Comparison of ENCODE assay signal across 8 mouse cellular contexts in genomic region chr6:32586821-32587135, GRCm38 (mm10). TPM values are rescaled to one million over a fixed set of nuclear protein-coding genes. Genes with fewer than 3 reads are reported as not detected.
A peak's percentile ranks its signal among the peaks of the same experiment; 100 is the strongest.
DNase-seq lines count a peak whose midpoint lies in the region; ATAC-seq and TF ChIP-seq lines count a peak whose summit lies in the region.

No protein-coding gene starts in this region.

- no peak for TF ChIP-seq POLR2A in bone marrow macrophage, adult 2 months (IDR thresholded peaks at IDR 0.05; ENCODE audit: borderline replicate concordance, low read depth, low read length)

- 3% methylated on average over 13 of the region's 13 CpGs for WGBS in heart, embryonic 16.5 days
- WGBS in hindbrain, embryonic 16.5 days, result 1% methylated on average over 12 of the region's 13 CpGs
- 2% methylated on average over 13 of the region's 13 CpGs for WGBS in midbrain, postnatal 0 days

- peak overlapping the region; percentile 95 for H3K4me2 ChIP-seq in heart, embryonic 16.5 days (ENCODE audit: low read depth, low read length)
- peak overlapping the region; percentile 81 for H3K4me2 ChIP-seq in hindbrain, embryonic 16.5 days (ENCODE audit: low read length)
- H3K4me2 ChIP-seq in midbrain, postnatal 0 days (ENCODE audit: low read depth, low read length, poor library complexity, severe bottlenecking), result peak overlapping the region; percentile 83

- TF ChIP-seq CTCF in bone marrow macrophage, adult 2 months (IDR thresholded peaks at IDR 0.05; ENCODE audit: low read depth, low read length), result no peak
- no peak for TF ChIP-seq CTCF in midbrain, postnatal 0 days (IDR thresholded peaks at IDR 0.05)

- peak overlapping the region; percentile 86 for H3K4me3 ChIP-seq in heart, embryonic 16.5 days (ENCODE audit: low read length)
- H3K4me3 ChIP-seq in bone marrow macrophage, adult 2 months (ENCODE audit: insufficient read depth, low read length), result peak overlapping the region; percentile 21
- H3K4me3 ChIP-seq in hindbrain, embryonic 16.5 days (ENCODE audit: low read length), result peak overlapping the region; percentile 91
- peak overlapping the region; percentile 85 for H3K4me3 ChIP-seq in midbrain, postnatal 0 days (ENCODE audit: low read depth, low read length)

- H3K27me3 ChIP-seq in heart, embryonic 16.5 days (ENCODE audit: control insufficient read depth, insufficient read depth, low read length), result peaks cover 22% of the 10 kb centered on the region
- no peaks in the 10 kb centered on the region for H3K27me3 ChIP-seq in hindbrain, embryonic 16.5 days (replicated peaks; ENCODE audit: control insufficient read depth, insufficient read depth, low read length)
- peaks cover 2% of the 10 kb centered on the region; the same call in 1 of the 2 replicates for H3K27me3 ChIP-seq in midbrain, postnatal 0 days (ENCODE audit: insufficient read depth, low read length)

- peaks cover 17% of the 10 kb centered on the region for H3K4me1 ChIP-seq in heart, embryonic 16.5 days (ENCODE audit: control insufficient read depth, insufficient read depth, low read length)
- H3K4me1 ChIP-seq in bone marrow macrophage, adult 2 months (ENCODE audit: control insufficient read depth, insufficient read depth, low read length), result no peaks in the 10 kb centered on the region
- H3K4me1 ChIP-seq in hindbrain, embryonic 16.5 days (ENCODE audit: control insufficient read depth, insufficient read depth, low read depth, low read length), result peaks cover 24% of the 10 kb centered on the region
- H3K4me1 ChIP-seq in midbrain, postnatal 0 days (ENCODE audit: insufficient read depth, low read length), result peaks cover 3% of the 10 kb centered on the region; the same call in 1 of the 2 replicates

- peak overlapping the region; percentile 89 for H3K9ac ChIP-seq in heart, embryonic 16.5 days (ENCODE audit: low read length)
- H3K9ac ChIP-seq in hindbrain, embryonic 16.5 days (ENCODE audit: low read depth, low read length), result peak overlapping the region; percentile 95
- peak overlapping the region; percentile 84 for H3K9ac ChIP-seq in midbrain, postnatal 0 days (replicated peaks; ENCODE audit: low read length, poor library complexity, severe bottlenecking)

- ATAC-seq in heart, embryonic 16.5 days (replicated peaks; ENCODE audit: extremely low read depth, insufficient read depth, low FRiP score), result no peak
- ATAC-seq in hindbrain, embryonic 16.5 days, result no peak
- no peak for ATAC-seq in midbrain, postnatal 0 days (ENCODE audit: low FRiP score)

- no peaks in the 10 kb centered on the region for H3K36me3 ChIP-seq in heart, embryonic 16.5 days (ENCODE audit: control insufficient read depth, insufficient read depth)
- H3K36me3 ChIP-seq in hindbrain, embryonic 16.5 days (ENCODE audit: control insufficient read depth, insufficient read depth, low read length), result no peaks in the 10 kb centered on the region
- no peaks in the 10 kb centered on the region for H3K36me3 ChIP-seq in midbrain, postnatal 0 days (ENCODE audit: insufficient read depth, low read length)

- no peaks in the 10 kb centered on the region for H3K9me3 ChIP-seq in heart, embryonic 16.5 days (replicated peaks; ENCODE audit: control insufficient read depth, low read length)
- no peaks in the 10 kb centered on the region for H3K9me3 ChIP-seq in hindbrain, embryonic 16.5 days (ENCODE audit: control insufficient read depth, low read length)
- H3K9me3 ChIP-seq in midbrain, postnatal 0 days (ENCODE audit: low read length), result no peaks in the 10 kb centered on the region

- H3K27ac ChIP-seq in heart, embryonic 16.5 days (ENCODE audit: low read length), result no peak overlapping the region
- no peak overlapping the region for H3K27ac ChIP-seq in bone marrow macrophage, adult 2 months (ENCODE audit: insufficient read depth, low read depth, low read length)
- peak overlapping the region; percentile 94 for H3K27ac ChIP-seq in hindbrain, embryonic 16.5 days (ENCODE audit: low read depth, low read length)
- H3K27ac ChIP-seq in midbrain, postnatal 0 days (ENCODE audit: low read depth, low read length), result peak overlapping the region; percentile 86

- DNase-seq in heart, adult 9 months (ENCODE audit: low spot score in 2 of 2), result no peak
- DNase-seq in midbrain, postnatal 0 days (ENCODE audit: low spot score), result no peak
- no peak for DNase-seq in thymus, postnatal 10 days (ENCODE audit: low spot score in 2 of 2)
- DNase-seq in left cerebral cortex, adult 9 months (ENCODE audit: low spot score in 2 of 2), result no peak
- DNase-seq in testis, postnatal 14 days (ENCODE audit: low spot score), result no peak

RNA-seq across cellular contexts. Expression of gene Plxna4, which starts 1.2 kb away (rescaled TPM):
- 3.7 and 4.6 TPM in 2 replicates for polyA plus RNA-seq in heart, embryonic 16.5 days (2015; fragmentation: Nextera tagmentation; extraction: Ambion mirVana)
- 0.05 TPM in 1 of 2 replicates, not detected in the other for polyA plus RNA-seq in bone marrow macrophage, adult 2 months (2012; ENCODE audit: insufficient read depth, insufficient read length, missing spikeins)
- polyA plus RNA-seq in hindbrain, embryonic 16.5 days (2015; fragmentation: Nextera tagmentation; extraction: Ambion mirVana), result 14.0 and 15.2 TPM in 2 replicates
- total RNA-seq in midbrain, postnatal 0 days (2014; rRNA removed), result 39.7 and 40.0 TPM in 2 replicates
- 7.7 and 9.6 TPM in 2 replicates for polyA plus RNA-seq in midbrain, postnatal 0 days (2015; fragmentation: Nextera tagmentation; extraction: Ambion mirVana)

Comparison
In these comparisons a context has a peak if more than half of its experiments do, and no peak if none do; other contexts are left out.
1. H3K27ac ChIP-seq: peak in hindbrain, embryonic 16.5 days (single experiment) and midbrain, postnatal 0 days (single experiment); none in heart, embryonic 16.5 days (single experiment) and bone marrow macrophage, adult 2 months (single experiment).
2. H3K4me3 ChIP-seq: peak in every context shown above with its lines; median percentile 91 in hindbrain, embryonic 16.5 days; 86 in heart, embryonic 16.5 days; 85 in midbrain, postnatal 0 days; 21 in bone marrow macrophage, adult 2 months.
3. Peak in every context shown above with its lines, with median percentiles within 50 percentile points of each other: H3K4me2 ChIP-seq and H3K9ac ChIP-seq.